ENCODE assay signal across 9 mouse cellular contexts in genomic region chr6:31100749-31101148, GRCm38 (mm10).
A peak's percentile ranks its signal among the peaks of the same experiment; 100 is the strongest.
DNase-seq lines count a peak whose midpoint lies in the region; ATAC-seq and TF ChIP-seq lines count a peak whose summit lies in the region.
"Had no signal": no experiment of that assay in that cellular context is flagged by ENCODE, and none has a peak within 500 bp of the region (broad histone marks: within the 10 kb centered on the region; RNA-seq: fewer than 3 reads in every experiment).

No protein-coding gene starts in this region.

- peaks cover 3% of the 10 kb centered on the region; the same call in 1 of the 2 replicates for H3K79me2 ChIP-seq in MEL (ENCODE audit: control insufficient read depth, insufficient read depth, low read length, poor library complexity)

- H3K4me3 ChIP-seq in kidney, adult 2 months (ENCODE audit: insufficient read depth, low read depth, low read length), result no peak overlapping the region
- no peak overlapping the region for H3K4me3 ChIP-seq in MEL (ENCODE audit: control insufficient read depth in 1 of 2, insufficient read depth in 1 of 2, low read depth in 2 of 2, low read length in 2 of 2)
- H3K4me3 ChIP-seq in hindbrain, embryonic 10.5 days, result no peak overlapping the region
- H3K4me3 ChIP-seq: embryonic facial prominence, embryonic 15.5 days had no signal

- no peaks in the 10 kb centered on the region for H3K27me3 ChIP-seq in kidney, adult 2 months (replicated peaks; ENCODE audit: control insufficient read depth, insufficient read depth, low read length)
- H3K27me3 ChIP-seq in MEL (ENCODE audit: control insufficient read depth in 1 of 2, insufficient read depth in 2 of 2, low read length in 2 of 2), result no peaks in the 10 kb centered on the region
- H3K27me3 ChIP-seq in hindbrain, embryonic 10.5 days (ENCODE audit: insufficient read depth, poor library complexity, severe bottlenecking), result peaks cover 5% of the 10 kb centered on the region; the same call in 1 of the 2 replicates
- H3K27me3 ChIP-seq: embryonic facial prominence, embryonic 15.5 days had no signal

- H3K9ac ChIP-seq in MEL (ENCODE audit: control insufficient read depth, low read depth, low read length, poor library complexity, severe bottlenecking), result no peak overlapping the region
- H3K9ac ChIP-seq: embryonic facial prominence, embryonic 15.5 days had no signal

- no peaks in the 10 kb centered on the region for H3K36me3 ChIP-seq in kidney, adult 2 months (ENCODE audit: control insufficient read depth, insufficient read depth, low read length)
- peaks cover 0 to 13% of the 10 kb centered on the region in 2 experiments; a peak in 2 of 4 replicates for H3K36me3 ChIP-seq in MEL (ENCODE audit: control insufficient read depth in 1 of 2, insufficient read depth in 2 of 2, low read length in 2 of 2)
- H3K36me3 ChIP-seq in hindbrain, embryonic 10.5 days, result no peaks in the 10 kb centered on the region
- H3K36me3 ChIP-seq: embryonic facial prominence, embryonic 15.5 days had no signal

- TF ChIP-seq EP300 in MEL (IDR thresholded peaks at IDR 0.05; ENCODE audit: low read depth in 1 of 2, low read length in 2 of 2), result no peak

- no peaks in the 10 kb centered on the region for H3K9me3 ChIP-seq in MEL (replicated peaks; ENCODE audit: insufficient read depth, low read length)
- no peaks in the 10 kb centered on the region for H3K9me3 ChIP-seq in hindbrain, embryonic 10.5 days
- H3K9me3 ChIP-seq: embryonic facial prominence, embryonic 15.5 days had no signal

- peak; percentile 44 for TF ChIP-seq CTCF in kidney, adult 2 months (conservative IDR thresholded peaks at IDR 0.05; ENCODE audit: insufficient read depth, insufficient read length, low read depth, low read length)
- TF ChIP-seq CTCF in MEL (IDR thresholded peaks at IDR 0.05 in 2 of 3, conservative IDR thresholded peaks at IDR 0.05 in 1 of 3; ENCODE audit: control insufficient read depth in 1 of 3, insufficient read depth in 1 of 3, low read depth in 2 of 3, low read length in 3 of 3, poor library complexity in 1 of 3, severe bottlenecking in 1 of 3), result peak; percentile 17 to 46 (median 36); a peak in 5 of 6 replicates

- no peak for TF ChIP-seq POLR2A in kidney, adult 2 months (IDR thresholded peaks at IDR 0.05; ENCODE audit: low read depth, low read length)
- TF ChIP-seq POLR2A in MEL (IDR thresholded peaks at IDR 0.05; ENCODE audit: control insufficient read depth in 1 of 2, insufficient read depth in 1 of 2, low read depth in 1 of 2, low read length in 2 of 2, poor library complexity in 1 of 2), result 0 out of 4 replicates have a peak, but pooled peaks of 1 of the 2 experiments have one; percentile 3

- peaks cover 20% of the 10 kb centered on the region for H3K4me1 ChIP-seq in kidney, adult 2 months (ENCODE audit: control insufficient read depth, insufficient read depth, low read length)
- H3K4me1 ChIP-seq in MEL (ENCODE audit: control insufficient read depth in 1 of 2, insufficient read depth in 2 of 2, low read length in 2 of 2), result no peaks in the 10 kb centered on the region
- H3K4me1 ChIP-seq in hindbrain, embryonic 10.5 days (replicated peaks), result peaks cover 34% of the 10 kb centered on the region

- TF ChIP-seq RAD21 in MEL (IDR thresholded peaks at IDR 0.05; ENCODE audit: low read depth, low read length), result no peak

- WGBS in kidney, adult 2 months, result 51% methylated on average over 5 of the region's 5 CpGs
- WGBS in hindbrain, embryonic 10.5 days, result 73% methylated on average over 5 of the region's 5 CpGs

- H3K27ac ChIP-seq in kidney, adult 2 months (ENCODE audit: insufficient read depth, low read depth, low read length), result peak overlapping the region; percentile 42
- no peak overlapping the region for H3K27ac ChIP-seq in MEL (ENCODE audit: control insufficient read depth, low read depth, low read length)
- H3K27ac ChIP-seq in hindbrain, embryonic 10.5 days, result no peak overlapping the region
- H3K27ac ChIP-seq: embryonic facial prominence, embryonic 15.5 days had no signal

- no peak for DNase-seq in kidney, adult 2 months
- DNase-seq in kidney, postnatal 10 days, result no peak
- DNase-seq in CD4-positive helper T cell, adult 2 months (ENCODE audit: low read depth, low spot score), result peak; percentile 51
- DNase-seq in MEL (ENCODE audit: low read depth, low spot score), result peak; percentile 21
- no peak for DNase-seq in hindbrain, embryonic 10.5 days (ENCODE audit: low spot score)
- DNase-seq in right cerebral cortex, adult 2 months (ENCODE audit: low spot score in 2 of 2), result no peak

- ATAC-seq in megakaryocyte-erythroid progenitor cell, adult 5-6 weeks (replicated peaks; ENCODE audit: low FRiP score, low TSS enrichment, poor library complexity, severe bottlenecking), result peak; percentile 68
- no peak for ATAC-seq in erythroid progenitor cell, adult 5-6 weeks (replicated peaks; ENCODE audit: low FRiP score, poor library complexity, severe bottlenecking)

TF ChIP-seq in MEL, 35 proteins besides CTCF, POLR2A, EP300 and RAD21:
- no peak for TF ChIP-seq GABPA (IDR thresholded peaks at IDR 0.05; ENCODE audit: low read depth, low read length)
- TF ChIP-seq MEF2A (IDR thresholded peaks at IDR 0.05; ENCODE audit: extremely low read depth, insufficient replicate concordance, low read depth, low read length, poor library complexity, severe bottlenecking), result no peak
- TF ChIP-seq SIN3A (IDR thresholded peaks at IDR 0.05; ENCODE audit: low read length), result no peak
- no peak for TF ChIP-seq MYB (IDR thresholded peaks at IDR 0.05; ENCODE audit: low read depth, low read length)
- no peak for TF ChIP-seq UBTF (IDR thresholded peaks at IDR 0.05; ENCODE audit: borderline replicate concordance, insufficient read depth, low read depth, low read length)
- TF ChIP-seq ELF1 (IDR thresholded peaks at IDR 0.05; ENCODE audit: low read depth, low read length), result no peak
- TF ChIP-seq KAT2A (conservative IDR thresholded peaks at IDR 0.05; ENCODE audit: low read depth, low read length), result no peak
- TF ChIP-seq USF1 (IDR thresholded peaks at IDR 0.05; ENCODE audit: low read depth, low read length), result no peak
- TF ChIP-seq BHLHE40 (IDR thresholded peaks at IDR 0.05; ENCODE audit: borderline replicate concordance, low read depth, low read length), result no peak
- TF ChIP-seq ZNF384 (IDR thresholded peaks at IDR 0.05; ENCODE audit: low read depth, low read length), result no peak
- TF ChIP-seq NRF1 (IDR thresholded peaks at IDR 0.05; ENCODE audit: insufficient read depth, low read depth, low read length, poor library complexity, severe bottlenecking), result no peak
- no peak for TF ChIP-seq MYC (IDR thresholded peaks at IDR 0.05; ENCODE audit: low read depth, low read length)
- no peak for TF ChIP-seq TAL1 (IDR thresholded peaks at IDR 0.05; ENCODE audit: low read length)
- no peak for TF ChIP-seq NELFE (IDR thresholded peaks at IDR 0.05; ENCODE audit: low read depth, low read length)
- TF ChIP-seq E2F4 (IDR thresholded peaks at IDR 0.05; ENCODE audit: borderline replicate concordance, low read depth, low read length), result no peak
- TF ChIP-seq MAZ (IDR thresholded peaks at IDR 0.05; ENCODE audit: low read depth, low read length), result no peak
- TF ChIP-seq POLR2AphosphoS2 (IDR thresholded peaks at IDR 0.05; ENCODE audit: low read length), result no peak
- no peak for TF ChIP-seq MXI1 (IDR thresholded peaks at IDR 0.05; ENCODE audit: low read depth, low read length)
- no peak for TF ChIP-seq ETS1 (IDR thresholded peaks at IDR 0.05; ENCODE audit: low read depth, low read length)

Comparison
In these comparisons a context has a peak if more than half of its experiments do, and no peak if none do; other contexts are left out.
1. DNase-seq: peak in CD4-positive helper T cell, adult 2 months (single experiment) and MEL (single experiment); none in kidney, adult 2 months (single experiment), kidney, postnatal 10 days (single experiment), hindbrain, embryonic 10.5 days (single experiment) and right cerebral cortex, adult 2 months (0 of 2).